Mouse (Mus musculus) forebrain, embryonic 14.5 days (tissue): ENCODE results near the gene Tspyl4. TPM values are rescaled to one million over a fixed set of nuclear protein-coding genes. Genes with fewer than 3 reads are reported as not detected.

Experiments used
- ATAC-seq: fragments of 200-750 bp; cut with Nextera tagmentation; 2 replicates; pipeline ENCODE4 v1.8.0; 2017; ENCODE audit warnings: mild to moderate bottlenecking, moderate library complexity
- DNase-seq: peaks from one replicate; pipeline ENCODE4 v3.0.0-alpha.2; 2015; ENCODE audit warnings: low spot score
- H3K27ac ChIP-seq: fragments of 300-500 bp; sonication (generic); 2 replicates; pipeline ENCODE4 v1.5.1; 2014; ENCODE audit warnings: low read depth, mild to moderate bottlenecking, control low read depth, low read length, moderate library complexity
- H3K27me3 ChIP-seq: fragments of 300-500 bp; sonication (generic); replicated peaks from 2 replicates; pipeline ENCODE4 v1.6.1; 2014; ENCODE audit warnings: low read length, control low read depth, mixed read lengths; ENCODE audit not compliant: control insufficient read depth, insufficient read depth
- H3K36me3 ChIP-seq: fragments of 300-500 bp; sonication (generic); 2 replicates; pipeline ENCODE4 v1.6.1; 2014; ENCODE audit warnings: low read length, control low read depth; ENCODE audit not compliant: control insufficient read depth, insufficient read depth
- H3K4me1 ChIP-seq: fragments of 300-500 bp; sonication (generic); 2 replicates; pipeline ENCODE4 v1.6.1; 2014; ENCODE audit warnings: antibody characterized with exemption, low read length, control low read depth; ENCODE audit not compliant: control insufficient read depth, insufficient read depth
- H3K4me2 ChIP-seq: fragments of 300-500 bp; sonication (generic); 2 replicates; pipeline ENCODE4 v1.6.1; 2014; ENCODE audit warnings: mild to moderate bottlenecking, control low read depth, low read length
- H3K4me3 ChIP-seq: fragments of 300-500 bp; sonication (generic); 2 replicates; pipeline ENCODE4 v1.5.1; 2014; ENCODE audit warnings: low read depth, low read length, control low read depth
- H3K9ac ChIP-seq: fragments of 300-500 bp; sonication (generic); 2 replicates; pipeline ENCODE4 v1.6.1; 2014; ENCODE audit warnings: mild to moderate bottlenecking, low read length, control low read depth, moderate library complexity
- H3K9me3 ChIP-seq: fragments of 300-500 bp; sonication (generic); replicated peaks from 2 replicates; pipeline ENCODE4 v1.6.1; 2016; ENCODE audit warnings: low read length, control low read depth, mixed read lengths; ENCODE audit not compliant: control insufficient read depth
- WGBS: fragments of 180-500 bp; shearing (Covaris S2); extraction: QIAGEN DNeasy Blood & Tissue Kit; methylation state at CpG from one replicate; pipeline ENCODE4 v1.1.7; 2014; 5-methylcytosine and 5-hydroxymethylcytosine counted together
- polyA plus RNA-seq: library from polyadenylated mRNA; unstranded; fragments of >200 nt; fragmentation: Nextera tagmentation; extraction: Ambion mirVana; gene quantifications from 2 replicates; pipeline ENCODE4 v1.2.1, GENCODE M21; 2014

Gene Tspyl4
- polyA plus RNA-seq, 1 experiment from 2014 or later: 88.2 TPM

DNA sequence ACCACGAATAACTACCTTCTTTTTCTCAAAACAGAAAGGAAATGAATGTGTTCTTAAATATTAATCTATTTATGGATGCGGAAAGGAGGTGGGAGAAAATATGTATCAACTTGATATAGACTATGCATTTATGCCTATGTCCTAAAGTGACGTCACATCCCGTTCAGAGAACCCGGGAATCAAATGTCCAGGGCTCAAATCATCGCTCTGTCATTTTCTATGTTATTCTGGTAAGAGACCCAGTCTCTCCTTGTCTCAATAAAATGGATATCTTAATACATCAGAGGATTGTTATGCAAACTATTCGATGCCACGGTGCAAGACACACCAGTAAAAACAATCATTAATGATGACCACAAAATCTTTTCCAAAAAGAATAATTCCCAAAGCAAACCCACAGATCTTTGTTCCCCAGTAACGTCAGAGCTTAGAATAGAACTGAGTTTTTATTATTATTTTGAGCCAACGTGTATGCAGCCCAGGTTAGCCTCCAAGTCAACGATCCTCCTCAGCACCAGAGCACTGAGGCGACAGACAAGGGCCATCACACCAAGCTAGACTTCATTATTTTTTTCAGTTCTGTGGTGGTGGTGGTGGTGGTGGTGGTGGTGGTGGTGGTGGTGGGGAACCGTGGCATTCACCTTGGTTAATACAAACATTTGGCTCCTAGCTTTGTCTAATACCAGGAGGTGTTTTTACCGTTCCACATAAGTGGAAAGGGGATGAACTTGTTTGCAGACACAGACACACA lies 15.9 kb upstream of the Tspyl4 start:
- peak overlapping the region; percentile 88 for H3K27ac ChIP-seq
- no peaks in the 10 kb centered on the region for H3K27me3 ChIP-seq
- peak overlapping the region; percentile 96 for H3K9ac ChIP-seq
- no peaks in the 10 kb centered on the region for H3K9me3 ChIP-seq
- ATAC-seq (no peak; the same call in 1 of the 2 replicates), DNase-seq (peak; percentile 50)
- H3K36me3 ChIP-seq: no peaks in the 10 kb centered on the region
- WGBS: 20% methylated on average over 14 of the region's 14 CpGs
- peak overlapping the region; percentile 94 for H3K4me3 ChIP-seq
- H3K4me1 ChIP-seq: peaks cover 17% of the 10 kb centered on the region
- peak overlapping the region; percentile 86 for H3K4me2 ChIP-seq

DNA sequence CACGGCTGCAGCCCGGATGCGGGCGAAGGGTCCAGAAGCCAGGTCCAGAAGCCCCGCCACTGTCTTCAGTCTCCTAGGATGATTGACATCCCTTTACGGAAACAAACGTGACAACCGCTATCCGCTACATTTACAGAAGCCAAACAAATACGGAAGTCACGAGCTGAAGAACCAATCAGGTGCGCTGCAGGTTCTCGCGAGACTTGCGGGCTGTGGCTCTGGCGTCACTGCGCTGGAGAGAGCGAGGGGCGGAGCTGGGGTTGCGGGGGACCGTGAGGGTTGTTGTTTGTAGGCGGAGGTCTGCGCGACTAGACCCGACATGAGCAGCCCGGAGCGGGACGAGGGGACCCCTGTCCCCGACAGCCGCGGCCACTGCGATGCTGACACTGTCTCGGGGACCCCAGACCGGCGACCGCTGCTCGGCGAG lies 15.3 kb upstream of the Tspyl4 start, which contains the start of gene Tspyl1:
Tspyl1 (plus strand) TSS at position 229 of the 427 bp plus-strand sequence.
- WGBS: under 1% methylated on average over 38 of the region's 38 CpGs

DNA sequence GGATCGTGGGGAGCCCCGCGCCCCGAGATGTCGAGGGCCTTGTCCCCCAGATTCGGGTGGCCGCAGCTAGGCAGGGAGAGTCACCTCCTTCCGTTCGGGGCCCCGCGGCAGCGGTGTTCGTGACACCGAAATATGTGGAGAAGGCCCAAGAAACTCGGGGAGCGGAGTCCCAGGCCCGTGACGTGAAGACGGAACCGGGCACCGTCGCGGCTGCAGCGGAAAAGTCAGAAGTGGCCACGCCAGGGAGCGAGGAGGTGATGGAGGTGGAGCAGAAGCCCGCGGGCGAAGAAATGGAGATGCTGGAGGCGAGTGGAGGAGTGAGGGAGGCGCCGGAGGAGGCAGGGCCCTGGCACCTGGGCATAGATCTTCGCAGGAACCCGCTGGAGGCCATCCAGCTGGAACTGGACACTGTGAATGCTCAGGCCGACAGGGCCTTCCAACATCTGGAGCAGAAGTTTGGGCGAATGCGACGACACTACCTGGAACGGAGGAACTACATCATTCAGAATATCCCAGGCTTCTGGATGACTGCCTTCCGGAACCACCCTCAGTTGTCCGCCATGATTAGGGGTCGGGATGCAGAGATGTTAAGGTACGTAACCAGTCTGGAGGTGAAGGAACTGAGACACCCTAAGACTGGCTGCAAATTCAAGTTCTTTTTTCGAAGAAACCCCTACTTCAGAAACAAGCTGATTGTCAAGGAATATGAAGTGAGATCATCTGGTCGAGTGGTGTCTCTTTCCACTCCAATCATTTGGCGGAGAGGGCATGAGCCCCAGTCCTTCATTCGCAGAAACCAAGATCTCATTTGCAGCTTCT lies 14.6 kb upstream of the Tspyl4 start:
- WGBS: 4% methylated on average over 47 of the region's 47 CpGs
- no peak; the same call in none of the 2 replicates for ATAC-seq

More for the DNA sequence above, 15.3 kb upstream of the Tspyl4 start, which contains the start of gene Tspyl1:
- DNase-seq: peak; percentile 99
- Histone ChIP-seq H3K4me2 (peak within 1 kb of the TSS; percentile 86), H3K9me3 (no peaks in the 10 kb centered on the region), H3K9ac (peak within 1 kb of the TSS; percentile 96), H3K4me1 (peaks cover 17% of the 10 kb centered on the region), H3K36me3 (no peaks in the 10 kb centered on the region), H3K27ac (peak within 1 kb of the TSS; percentile 88), H3K4me3 (peak within 1 kb of the TSS; percentile 94), H3K27me3 (no peaks in the 10 kb centered on the region)
- peak; percentile 98 for ATAC-seq

GRCm38 (mm10) chr10:34296911-34297298 lies 337 bp upstream of the Tspyl4 start:
- Histone ChIP-seq H3K4me2 (peak overlapping the region; percentile 82), H3K27ac (peak overlapping the region; percentile 77), H3K36me3 (no peaks in the 10 kb centered on the region), H3K9ac (peak overlapping the region; percentile 95), H3K9me3 (no peaks in the 10 kb centered on the region), H3K27me3 (no peaks in the 10 kb centered on the region), H3K4me3 (peak overlapping the region; percentile 69), H3K4me1 (peaks cover 14% of the 10 kb centered on the region)
- DNase-seq: no peak
- ATAC-seq: peak; percentile 32
- 2% methylated on average over 13 of the region's 13 CpGs for WGBS

More for the DNA sequence above, 14.6 kb upstream of the Tspyl4 start:
- peak overlapping the region; percentile 96 for H3K9ac ChIP-seq
- H3K4me3 ChIP-seq: peak overlapping the region; percentile 94
- H3K36me3 ChIP-seq: peaks cover 5% of the 10 kb centered on the region; the same call in 1 of the 2 replicates
- H3K27ac ChIP-seq: peak overlapping the region; percentile 88
- H3K4me1 ChIP-seq: peaks cover 17% of the 10 kb centered on the region
- no peaks in the 10 kb centered on the region for H3K27me3 ChIP-seq
- H3K4me2 ChIP-seq: peak overlapping the region; percentile 86
- peak; percentile 39 for DNase-seq
- H3K9me3 ChIP-seq: no peaks in the 10 kb centered on the region

DNA sequence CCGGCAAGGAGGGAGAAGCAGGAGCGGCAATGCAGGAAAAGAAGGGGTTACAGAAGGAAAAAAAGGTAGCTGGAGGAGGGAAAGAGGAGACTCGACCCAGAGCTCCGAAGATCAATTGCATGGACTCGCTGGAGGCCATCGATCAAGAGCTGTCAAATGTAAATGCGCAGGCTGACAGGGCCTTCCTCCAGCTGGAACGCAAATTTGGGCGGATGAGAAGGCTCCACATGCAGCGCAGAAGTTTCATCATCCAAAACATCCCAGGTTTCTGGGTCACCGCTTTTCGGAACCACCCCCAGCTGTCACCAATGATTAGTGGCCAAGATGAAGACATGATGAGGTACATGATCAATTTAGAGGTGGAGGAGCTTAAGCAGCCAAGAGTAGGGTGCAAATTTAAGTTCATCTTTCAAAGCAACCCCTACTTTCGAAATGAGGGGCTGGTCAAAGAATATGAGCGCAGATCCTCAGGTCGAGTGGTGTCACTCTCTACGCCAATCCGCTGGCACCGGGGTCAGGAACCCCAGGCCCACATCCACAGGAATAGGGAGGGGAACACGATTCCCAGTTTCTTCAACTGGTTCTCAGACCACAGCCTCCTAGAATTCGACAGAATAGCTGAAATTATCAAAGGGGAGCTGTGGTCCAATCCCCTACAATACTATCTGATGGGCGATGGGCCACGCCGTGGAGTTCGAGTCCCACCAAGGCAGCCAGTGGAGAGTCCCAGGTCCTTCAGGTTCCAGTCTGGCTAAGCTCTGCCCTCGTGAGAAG lies 925 bp downstream of the Tspyl4 start:
- Histone ChIP-seq H3K4me2 (peak overlapping the region; percentile 82), H3K27ac (peak overlapping the region; percentile 99), H3K9me3 (no peaks in the 10 kb centered on the region), H3K4me3 (peak overlapping the region; percentile 69), H3K4me1 (peaks cover 14% of the 10 kb centered on the region), H3K27me3 (no peaks in the 10 kb centered on the region), H3K9ac (peak overlapping the region; percentile 95), H3K36me3 (0 out of 2 replicates have a peak, but pooled peaks cover 6% of the 10 kb centered on the region)
- 45% methylated on average over 25 of the region's 25 CpGs for WGBS
- ATAC-seq (peak; percentile 6; the same call in 1 of the 2 replicates), DNase-seq (no peak)

- WGBS: 3% methylated on average over 5 of the region's 5 CpGs
Observed at GRCm38 (mm10) chr10:34300368-34300767, 3.1 kb downstream of the Tspyl4 start.

DNA sequence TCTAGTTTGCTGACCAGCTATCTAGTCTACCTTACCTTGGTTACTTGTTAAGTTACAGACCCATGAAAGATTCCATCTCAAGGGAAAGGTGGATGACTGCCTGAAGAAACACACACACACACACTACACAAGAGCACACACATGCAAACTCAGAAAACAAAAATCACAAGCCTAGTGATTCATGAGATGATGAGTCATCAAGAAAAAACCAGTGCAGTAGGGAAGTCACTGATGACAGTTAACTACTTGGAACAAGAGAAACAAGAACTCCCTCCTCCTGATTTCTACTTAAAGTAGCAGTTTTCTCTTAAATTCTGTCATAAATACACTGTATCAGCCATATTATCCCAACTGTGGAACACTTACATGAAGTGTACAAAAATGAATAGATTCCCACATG lies 9.8 kb downstream of the Tspyl4 start:
- Histone ChIP-seq H3K27ac (no peak overlapping the region), H3K36me3 (0 out of 2 replicates have a peak, but pooled peaks cover 6% of the 10 kb centered on the region), H3K9ac (no peak overlapping the region), H3K9me3 (no peaks in the 10 kb centered on the region), H3K4me3 (no peak overlapping the region), H3K4me2 (no peak overlapping the region), H3K4me1 (no peaks in the 10 kb centered on the region), H3K27me3 (no peaks in the 10 kb centered on the region)
- DNase-seq: no peak
- ATAC-seq: no peak

More at GRCm38 (mm10) chr10:34300368-34300767, 3.1 kb downstream of the Tspyl4 start:
- Histone ChIP-seq H3K27ac (0 out of 2 replicates have a peak overlapping the region, but pooled peaks have one; percentile 22), H3K4me1 (peaks cover 14% of the 10 kb centered on the region), H3K9ac (peak overlapping the region; percentile 66), H3K27me3 (no peaks in the 10 kb centered on the region), H3K4me3 (peak overlapping the region; percentile 69), H3K4me2 (peak overlapping the region; percentile 82), H3K36me3 (0 out of 2 replicates have a peak, but pooled peaks cover 6% of the 10 kb centered on the region), H3K9me3 (no peaks in the 10 kb centered on the region)
- ATAC-seq: no peak
- no peak for DNase-seq
